Mouse (Mus musculus) lung, adult 2 months (tissue): ENCODE results near the gene Gli3.

Experiments
- CTCF ChIP-seq: fragments of 200-500 bp; IDR thresholded peaks from 2 replicates; pipeline ENCODE4 v1.5.1; 2011; ENCODE audit warnings: mild to moderate bottlenecking, low read length, control low read depth; ENCODE audit not compliant: insufficient read depth
- POLR2A ChIP-seq: fragments of 200-500 bp; IDR thresholded peaks from 2 replicates; pipeline ENCODE4 v1.6.1; 2011; ENCODE audit warnings: low read depth, mild to moderate bottlenecking, control low read depth, low read length, borderline replicate concordance; ENCODE audit errors: extremely low read depth

GRCm38 (mm10) chr13:15588278-15589272 is 125.5 kb downstream of the Gli3 start:
- TF ChIP-seq CTCF (no peak), POLR2A (no peak)
